Mouse (Mus musculus): ENCODE data around the gene Nxn.

DNA sequence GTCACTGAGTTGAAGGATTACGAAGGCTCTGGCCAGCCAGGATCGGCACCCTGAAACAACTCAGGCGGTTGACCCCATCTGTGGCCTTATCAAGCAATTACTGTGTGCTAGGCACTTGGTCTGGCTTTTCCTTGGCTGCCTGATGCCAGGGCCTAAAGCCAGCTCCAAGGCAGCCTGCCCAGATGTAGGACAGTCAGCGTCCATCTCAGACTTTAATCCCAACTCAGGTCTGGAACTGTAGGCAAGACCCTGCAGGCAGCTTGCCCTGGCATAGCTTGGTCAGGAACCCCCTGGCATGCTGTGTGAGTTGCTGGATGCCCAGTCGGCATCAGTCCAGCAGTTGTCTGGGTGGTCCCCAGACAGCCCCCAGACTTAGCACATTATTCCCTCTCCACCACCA lies 37.1 kb upstream of the Nxn start:
- TF ChIP-seq POLR2A (IDR thresholded peaks at IDR 0.05; ENCODE audit: low read depth, low read length) (no peak), CTCF (IDR thresholded peaks at IDR 0.05; ENCODE audit: extremely low read depth, insufficient read length, insufficient replicate concordance, low read depth, low read length) (no peak)
